Mouse (Mus musculus): ENCODE data around the gene Atp6v1g3. TPM values are rescaled to one million over a fixed set of nuclear protein-coding genes. Genes with fewer than 3 reads are reported as not detected.

Gene Atp6v1g3
- polyA plus RNA-seq, 1 experiment from 2014 or later, result not detected

DNA sequence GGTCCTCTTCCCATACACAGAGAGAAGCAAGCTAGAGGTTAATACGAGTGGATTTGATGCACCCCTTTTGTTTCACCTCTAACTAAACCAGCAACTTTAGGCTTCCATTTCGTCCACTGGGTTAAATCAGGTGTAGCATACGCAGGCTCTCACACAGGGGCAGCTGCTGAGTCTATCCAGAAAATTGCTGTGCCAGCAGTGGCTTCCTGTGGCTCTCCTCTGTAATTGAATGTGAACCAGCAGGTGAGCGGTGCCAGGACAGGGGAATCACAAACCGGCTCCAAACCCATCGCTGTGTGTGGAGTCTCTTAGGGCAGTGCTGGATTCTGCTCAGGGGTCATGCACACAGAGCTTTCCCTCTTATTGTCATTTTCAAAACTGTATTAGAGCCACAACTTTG, 7.6 kb downstream of the Atp6v1g3 start:
- Histone ChIP-seq H3K27me3 (replicated peaks; ENCODE audit: control insufficient read depth, insufficient read depth, low read length) (no peaks in the 10 kb centered on the region), H3K36me3 (ENCODE audit: control insufficient read depth, insufficient read depth, low read length) (no peaks in the 10 kb centered on the region), H3K4me2 (no peak overlapping the region), H3K4me3 (ENCODE audit: low read depth, low read length) (no peak overlapping the region), H3K27ac (ENCODE audit: low read depth, low read length) (no peak overlapping the region), H3K9me3 (ENCODE audit: control insufficient read depth, low read length) (no peaks in the 10 kb centered on the region), H3K9ac (ENCODE audit: low read depth, low read length) (no peak overlapping the region), H3K4me1 (replicated peaks; ENCODE audit: control insufficient read depth, insufficient read depth, low read length) (no peaks in the 10 kb centered on the region)
- DNase-seq (ENCODE audit: low spot score) (no peak), ATAC-seq (replicated peaks; ENCODE audit: low FRiP score) (no peak)
- WGBS, result 73% methylated on average over 6 of the region's 6 CpGs

DNA sequence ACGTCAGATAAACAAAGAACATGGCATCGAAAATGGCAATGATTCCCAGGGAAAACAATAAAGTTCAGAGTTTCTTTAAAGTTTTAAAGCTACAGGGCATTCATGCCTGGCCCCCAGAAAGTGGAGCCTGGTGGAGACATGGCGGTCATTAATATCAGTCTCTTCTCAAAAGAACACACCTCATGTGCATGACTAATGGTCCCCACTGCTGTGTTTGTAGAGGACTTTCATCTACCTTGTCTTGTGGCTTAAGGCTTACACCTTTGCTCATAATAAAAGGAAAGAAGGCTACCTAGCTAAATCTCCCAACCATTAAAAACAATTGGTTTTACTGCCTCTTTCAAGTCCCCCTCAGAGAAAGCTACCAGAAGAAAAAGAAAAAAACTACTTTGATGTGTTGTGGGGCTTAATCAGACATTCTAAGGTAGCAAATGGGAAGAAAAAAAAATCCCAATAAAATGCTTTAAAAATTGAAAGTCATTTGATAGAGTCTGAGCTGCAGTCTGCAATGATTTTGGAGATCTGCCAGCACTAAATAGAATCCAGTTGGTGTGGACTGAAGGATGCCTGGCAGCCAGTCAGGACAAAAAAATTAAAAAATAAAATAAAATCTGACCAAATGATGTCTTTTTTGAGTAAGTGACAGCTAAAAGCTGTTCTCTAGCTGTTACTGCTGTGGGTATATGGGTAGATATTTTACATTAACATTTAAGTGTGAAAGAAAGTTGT, 9.0 kb downstream of the Atp6v1g3 start:
- Histone ChIP-seq H3K27ac (ENCODE audit: low read depth, low read length) (no peak overlapping the region), H3K36me3 (ENCODE audit: control insufficient read depth, insufficient read depth, low read length) (no peaks in the 10 kb centered on the region), H3K4me2 (no peak overlapping the region), H3K27me3 (replicated peaks; ENCODE audit: control insufficient read depth, insufficient read depth, low read length) (no peaks in the 10 kb centered on the region), H3K9ac (ENCODE audit: low read depth, low read length) (no peak overlapping the region), H3K4me1 (replicated peaks; ENCODE audit: control insufficient read depth, insufficient read depth, low read length) (no peaks in the 10 kb centered on the region), H3K9me3 (ENCODE audit: control insufficient read depth, low read length) (no peaks in the 10 kb centered on the region), H3K4me3 (ENCODE audit: low read depth, low read length) (no peak overlapping the region)
- 79% methylated on average over 3 of the region's 3 CpGs for WGBS
- DNase-seq (ENCODE audit: low spot score) (no peak), ATAC-seq (replicated peaks; ENCODE audit: low FRiP score) (no peak)

DNA sequence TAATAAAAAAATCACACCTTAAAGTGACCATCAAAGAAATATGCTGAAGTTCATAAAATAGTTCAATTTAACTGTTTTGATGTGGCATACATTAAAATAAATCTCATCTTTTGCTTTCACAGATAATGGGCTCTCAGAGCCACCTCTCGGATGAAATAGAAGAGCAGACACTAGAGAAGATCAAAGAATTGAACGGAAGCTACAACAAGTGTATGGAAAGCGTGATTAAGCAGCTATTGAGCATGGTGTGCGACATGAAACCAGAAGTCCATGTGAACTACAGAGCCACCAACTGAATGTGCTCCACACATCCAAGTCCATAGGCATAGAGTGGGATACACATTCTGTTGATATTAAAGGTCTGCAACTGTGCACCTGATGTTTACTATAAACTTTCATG, 14.1 kb downstream of the Atp6v1g3 start:
- no peak for DNase-seq (ENCODE audit: low spot score)
- no peaks in the 10 kb centered on the region for H3K9me3 ChIP-seq (ENCODE audit: control insufficient read depth, low read length)

DNA sequence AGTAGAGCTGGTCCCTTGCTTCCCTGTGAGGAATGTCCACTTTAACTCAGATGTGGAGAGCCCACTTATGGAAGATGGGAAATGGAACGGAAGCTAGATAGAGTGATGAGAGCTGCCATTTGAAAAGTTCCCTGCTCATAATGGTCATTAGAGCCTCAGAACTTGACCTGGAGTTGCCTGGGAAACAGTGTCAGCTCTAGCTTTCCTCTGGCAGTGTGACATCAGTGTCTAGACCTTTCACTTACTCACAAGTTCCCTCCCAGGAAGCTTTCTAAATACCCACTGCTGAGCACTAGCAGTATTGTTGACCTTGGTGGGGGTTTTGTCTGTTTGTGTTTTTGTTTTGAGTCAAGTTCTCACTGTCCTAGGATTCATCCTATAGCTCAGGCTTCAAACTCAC, 15.2 kb downstream of the Atp6v1g3 start:
- Histone ChIP-seq H3K27ac (ENCODE audit: low read depth, low read length) (no peak overlapping the region), H3K27me3 (replicated peaks; ENCODE audit: control insufficient read depth, insufficient read depth, low read length) (no peaks in the 10 kb centered on the region), H3K4me3 (ENCODE audit: low read depth, low read length) (no peak overlapping the region), H3K9me3 (ENCODE audit: control insufficient read depth, low read length) (no peaks in the 10 kb centered on the region), H3K4me2 (no peak overlapping the region), H3K9ac (ENCODE audit: low read depth, low read length) (no peak overlapping the region), H3K36me3 (ENCODE audit: control insufficient read depth, insufficient read depth, low read length) (no peaks in the 10 kb centered on the region), H3K4me1 (replicated peaks; ENCODE audit: control insufficient read depth, insufficient read depth, low read length) (no peaks in the 10 kb centered on the region)
- WGBS, result 75% methylated on average over 1 of the region's 1 CpGs
- ATAC-seq (replicated peaks; ENCODE audit: low FRiP score) (no peak), DNase-seq (ENCODE audit: low spot score) (no peak)

More for the DNA sequence above, 14.1 kb downstream of the Atp6v1g3 start:
- Histone ChIP-seq H3K36me3 (ENCODE audit: control insufficient read depth, insufficient read depth, low read length) (no peaks in the 10 kb centered on the region), H3K4me3 (ENCODE audit: low read depth, low read length) (no peak overlapping the region), H3K4me1 (replicated peaks; ENCODE audit: control insufficient read depth, insufficient read depth, low read length) (no peaks in the 10 kb centered on the region), H3K27me3 (replicated peaks; ENCODE audit: control insufficient read depth, insufficient read depth, low read length) (no peaks in the 10 kb centered on the region), H3K9ac (ENCODE audit: low read depth, low read length) (no peak overlapping the region), H3K4me2 (no peak overlapping the region), H3K27ac (ENCODE audit: low read depth, low read length) (no peak overlapping the region)
- ATAC-seq (replicated peaks; ENCODE audit: low FRiP score), result no peak
- 86% methylated on average over 4 of the region's 4 CpGs for WGBS

DNA sequence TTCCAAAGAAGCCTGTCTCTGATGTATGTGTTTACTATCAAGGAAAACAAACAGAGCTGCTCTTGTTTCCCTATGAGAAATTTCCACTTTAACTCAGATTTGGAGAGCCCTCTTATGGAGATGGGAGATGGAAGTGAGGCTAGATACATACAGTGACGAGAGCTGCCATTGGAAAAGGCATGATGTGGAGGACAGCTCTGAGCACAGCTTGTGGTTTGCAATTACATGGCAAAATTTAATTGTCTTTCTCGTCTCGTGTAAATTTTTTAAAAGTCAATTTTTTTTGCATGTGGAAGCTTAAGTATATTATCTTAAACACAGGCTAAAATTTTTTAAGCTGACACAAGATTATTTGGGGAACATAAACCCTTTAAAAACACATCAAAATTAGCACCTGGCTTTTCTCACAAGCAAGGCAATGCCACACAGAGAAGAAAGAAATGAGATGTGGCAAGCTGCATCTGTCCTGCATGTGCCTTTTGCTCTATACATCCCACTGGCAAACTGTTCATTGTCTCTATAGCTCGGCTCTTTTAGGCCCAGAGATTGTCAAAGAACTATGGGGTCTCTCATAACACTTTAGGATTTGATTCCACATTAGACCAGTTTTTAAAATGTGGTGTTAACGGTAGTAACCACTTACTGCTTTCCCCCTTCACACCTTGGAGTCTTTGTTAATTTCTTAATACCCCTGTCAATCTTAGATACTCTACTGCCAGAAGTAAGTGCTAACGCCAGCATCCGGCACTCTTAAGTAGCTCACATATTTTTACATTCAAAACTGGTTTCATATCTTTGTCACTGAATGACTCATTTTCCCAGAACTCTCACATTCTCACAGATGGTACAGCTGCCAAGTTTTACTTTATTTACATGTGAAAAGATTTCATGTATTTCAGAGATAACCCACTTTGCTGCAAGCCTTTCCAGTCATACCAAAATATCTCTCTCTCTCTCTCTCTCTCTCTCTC, 16.2 kb downstream of the Atp6v1g3 start:
- ATAC-seq (replicated peaks; ENCODE audit: low FRiP score) (no peak), DNase-seq (ENCODE audit: low spot score) (no peak)
- Histone ChIP-seq H3K27me3 (replicated peaks; ENCODE audit: control insufficient read depth, insufficient read depth, low read length) (no peaks in the 10 kb centered on the region), H3K4me2 (no peak overlapping the region), H3K36me3 (ENCODE audit: control insufficient read depth, insufficient read depth, low read length) (no peaks in the 10 kb centered on the region), H3K27ac (ENCODE audit: low read depth, low read length) (no peak overlapping the region), H3K9me3 (ENCODE audit: control insufficient read depth, low read length) (no peaks in the 10 kb centered on the region), H3K4me1 (replicated peaks; ENCODE audit: control insufficient read depth, insufficient read depth, low read length) (no peaks in the 10 kb centered on the region), H3K9ac (ENCODE audit: low read depth, low read length) (no peak overlapping the region), H3K4me3 (ENCODE audit: low read depth, low read length) (no peak overlapping the region)
- WGBS, result 68% methylated on average over 7 of the region's 7 CpGs

DNA sequence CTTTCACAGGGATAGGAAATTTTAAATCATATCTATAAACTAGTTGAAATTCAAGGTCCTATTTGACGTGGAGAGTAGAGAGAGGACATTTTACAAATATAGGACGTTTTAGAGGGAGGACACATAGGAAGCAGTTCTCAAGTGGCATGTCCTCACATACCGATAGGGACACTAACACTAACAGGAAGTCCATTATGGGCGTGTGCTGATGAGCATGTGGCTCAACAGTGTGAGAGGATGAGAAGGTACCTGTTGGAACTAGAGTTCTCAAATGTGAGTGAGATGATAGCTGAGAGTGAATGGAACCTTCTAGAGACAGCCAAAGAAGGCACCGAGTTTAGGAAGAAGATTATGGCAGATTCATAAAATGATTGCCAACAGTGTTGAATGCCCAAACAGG, 17.9 kb downstream of the Atp6v1g3 start:
- no peak overlapping the region for H3K4me2 ChIP-seq
- H3K9me3 ChIP-seq (ENCODE audit: control insufficient read depth, low read length), result no peaks in the 10 kb centered on the region
- DNase-seq (ENCODE audit: low spot score) (no peak), ATAC-seq (replicated peaks; ENCODE audit: low FRiP score) (no peak)
- H3K36me3 ChIP-seq (ENCODE audit: control insufficient read depth, insufficient read depth, low read length), result no peaks in the 10 kb centered on the region
- H3K27ac ChIP-seq (ENCODE audit: low read depth, low read length), result no peak overlapping the region
- no peaks in the 10 kb centered on the region for H3K27me3 ChIP-seq (replicated peaks; ENCODE audit: control insufficient read depth, insufficient read depth, low read length)
- no peak overlapping the region for H3K9ac ChIP-seq (ENCODE audit: low read depth, low read length)
- no peak overlapping the region for H3K4me3 ChIP-seq (ENCODE audit: low read depth, low read length)
- WGBS, result 73% methylated on average over 5 of the region's 5 CpGs
- H3K4me1 ChIP-seq (replicated peaks; ENCODE audit: control insufficient read depth, insufficient read depth, low read length), result no peaks in the 10 kb centered on the region

DNA sequence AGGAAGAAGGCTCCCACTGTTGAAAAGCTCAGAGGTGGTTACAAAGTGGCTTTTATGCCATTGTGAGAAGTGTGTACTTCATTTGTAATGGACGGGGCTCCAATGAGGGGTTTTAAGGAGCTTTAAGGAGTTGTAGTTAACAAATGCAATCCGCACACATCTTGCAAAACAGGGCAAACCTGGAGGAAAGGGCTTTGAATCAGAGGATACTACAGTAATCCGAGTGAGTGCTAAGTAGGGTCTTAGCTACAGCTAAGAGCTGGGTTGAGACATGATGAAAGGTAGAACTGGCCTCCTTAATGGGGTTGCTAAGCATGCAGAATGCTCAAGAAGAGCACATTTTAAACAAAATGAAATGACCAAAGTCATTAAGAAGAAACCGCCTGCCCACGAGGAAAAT, 20.9 kb downstream of the Atp6v1g3 start:
- Histone ChIP-seq H3K4me3 (ENCODE audit: low read depth, low read length) (no peak overlapping the region), H3K27me3 (replicated peaks; ENCODE audit: control insufficient read depth, insufficient read depth, low read length) (no peaks in the 10 kb centered on the region), H3K9ac (ENCODE audit: low read depth, low read length) (no peak overlapping the region), H3K4me1 (replicated peaks; ENCODE audit: control insufficient read depth, insufficient read depth, low read length) (no peaks in the 10 kb centered on the region), H3K36me3 (ENCODE audit: control insufficient read depth, insufficient read depth, low read length) (no peaks in the 10 kb centered on the region), H3K4me2 (no peak overlapping the region), H3K27ac (ENCODE audit: low read depth, low read length) (no peak overlapping the region), H3K9me3 (ENCODE audit: control insufficient read depth, low read length) (no peaks in the 10 kb centered on the region)
- 78% methylated on average over 5 of the region's 5 CpGs for WGBS
- no peak for DNase-seq (ENCODE audit: low spot score)
- no peak for ATAC-seq (replicated peaks; ENCODE audit: low FRiP score)

DNA sequence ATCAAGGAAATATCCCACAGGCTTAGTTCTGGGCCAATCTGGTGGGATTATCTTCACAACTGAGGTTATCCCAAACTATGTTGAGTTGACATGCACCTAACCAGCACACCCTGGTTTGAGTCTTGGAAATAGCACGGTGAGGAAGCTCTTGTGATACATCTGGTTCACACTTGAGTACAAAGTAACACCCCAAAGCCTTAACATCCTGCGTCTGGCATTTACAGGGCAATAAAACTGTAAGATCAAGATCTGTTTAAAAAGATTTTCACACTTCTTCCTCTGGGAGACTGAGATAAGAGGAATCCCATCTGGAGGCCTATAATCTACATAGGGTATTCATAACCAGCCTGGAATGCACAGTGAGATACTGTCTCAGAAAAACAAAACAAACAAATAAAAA, 24.6 kb downstream of the Atp6v1g3 start:
- Histone ChIP-seq H3K4me1 (replicated peaks; ENCODE audit: control insufficient read depth, insufficient read depth, low read length) (no peaks in the 10 kb centered on the region), H3K4me2 (no peak overlapping the region), H3K27me3 (replicated peaks; ENCODE audit: control insufficient read depth, insufficient read depth, low read length) (no peaks in the 10 kb centered on the region), H3K36me3 (ENCODE audit: control insufficient read depth, insufficient read depth, low read length) (no peaks in the 10 kb centered on the region), H3K9ac (ENCODE audit: low read depth, low read length) (no peak overlapping the region), H3K4me3 (ENCODE audit: low read depth, low read length) (no peak overlapping the region), H3K27ac (ENCODE audit: low read depth, low read length) (no peak overlapping the region), H3K9me3 (ENCODE audit: control insufficient read depth, low read length) (no peaks in the 10 kb centered on the region)
- no peak for DNase-seq (ENCODE audit: low spot score)
- no peak for ATAC-seq (replicated peaks; ENCODE audit: low FRiP score)
- 54% methylated on average over 2 of the region's 2 CpGs for WGBS

All from liver, embryonic 11.5 days (tissue).